Mouse (Mus musculus) cerebellum, adult 18-20 months (tissue): ENCODE results near the gene Phlda3.

Source experiments
- DNase-seq, 2 experiments: peaks; one replicate each; pipeline ENCODE4 v3.0.0; 2021

Phlda3 gene

DNA sequence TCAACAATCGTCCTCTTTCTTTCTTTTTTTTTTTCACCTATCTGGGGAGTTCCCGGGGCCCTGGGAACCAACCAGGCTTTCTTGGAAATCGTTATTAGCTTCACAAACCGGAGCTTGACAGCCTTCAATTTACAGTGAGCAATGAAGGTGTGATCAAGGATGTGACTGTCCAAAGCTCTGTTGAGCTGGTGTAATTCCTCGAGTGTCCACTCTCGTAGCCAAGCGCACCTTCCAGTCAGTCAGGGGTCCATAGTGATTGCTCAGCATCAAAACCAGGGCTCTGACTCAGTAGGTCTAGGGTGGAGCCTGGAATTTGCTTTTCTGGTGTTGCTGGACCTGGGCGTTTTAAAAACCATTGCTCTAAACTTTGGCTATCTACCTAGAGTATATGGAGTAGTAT is 5.7 kb upstream of the Phlda3 start:
- DNase-seq: no peak

DNA sequence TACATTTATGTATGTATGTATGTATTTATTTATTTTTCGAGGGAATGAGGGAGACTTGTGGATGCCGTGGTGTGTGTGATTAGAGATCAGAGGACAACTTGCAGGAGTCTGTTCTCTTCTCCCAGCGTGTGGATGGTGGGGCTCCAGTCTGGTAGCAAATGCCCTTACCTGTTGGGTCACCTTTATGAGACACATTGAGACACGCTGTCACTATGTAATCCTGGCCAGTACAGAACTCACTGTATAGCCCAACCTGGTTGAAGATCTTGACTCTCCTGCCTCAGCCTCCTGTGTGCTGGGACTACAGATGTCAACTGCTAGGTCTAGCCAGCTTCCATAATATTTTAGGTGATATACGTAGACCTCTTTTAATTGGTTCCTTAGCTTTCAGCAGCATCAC is 4.2 kb upstream of the Phlda3 start:
- DNase-seq: no peak

DNA sequence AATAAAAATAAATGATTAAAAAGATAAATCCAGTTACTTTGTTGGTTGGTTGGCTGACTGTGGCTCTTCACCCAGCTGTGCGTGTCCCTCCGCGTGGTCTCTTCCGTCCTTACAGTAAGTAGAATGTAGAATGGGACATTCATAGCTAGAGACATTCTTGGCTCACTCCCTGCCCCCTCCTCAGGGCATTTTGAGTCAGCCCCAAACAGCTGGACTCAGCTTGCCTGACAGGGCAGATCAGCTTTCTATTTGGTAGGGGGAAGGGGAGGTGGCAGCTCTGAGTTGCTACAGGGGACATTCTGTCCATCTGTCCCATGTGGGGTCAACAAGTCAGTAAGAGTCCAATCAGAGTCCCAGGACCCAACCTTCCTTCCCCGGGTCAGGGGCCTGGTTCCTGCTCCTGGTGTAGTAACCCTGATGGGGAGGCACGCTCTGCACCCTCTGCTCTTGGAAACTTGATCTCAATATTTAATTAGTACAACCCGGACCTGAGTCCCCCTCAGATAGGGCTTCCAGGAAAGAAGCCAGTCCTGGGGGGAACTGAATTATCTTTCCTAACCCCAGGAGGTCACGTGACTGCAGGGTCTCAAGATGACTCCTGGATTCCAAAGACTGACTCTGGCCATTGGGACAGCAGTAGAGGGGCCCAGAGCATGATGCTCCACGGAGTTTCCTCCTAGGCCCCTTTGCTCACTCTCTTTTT is 2.3 kb upstream of the Phlda3 start:
- DNase-seq: no peak

DNA sequence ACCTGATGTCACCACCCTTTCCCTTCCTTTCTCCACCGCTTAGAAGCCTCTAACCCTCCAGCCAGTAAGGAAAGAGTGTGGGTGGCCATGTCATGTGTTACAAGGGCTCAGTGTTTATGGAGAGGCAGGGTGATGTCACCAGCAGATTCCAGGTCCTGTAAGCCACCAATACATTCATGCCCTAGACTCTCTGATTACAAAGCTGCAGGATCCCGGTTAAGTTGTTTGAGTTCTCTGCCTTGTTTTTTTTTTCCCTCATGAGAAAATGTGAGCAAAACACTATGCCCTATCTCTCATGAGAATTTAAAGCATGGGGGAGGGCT is 1.8 kb upstream of the Phlda3 start:
- no peak for DNase-seq

DNA sequence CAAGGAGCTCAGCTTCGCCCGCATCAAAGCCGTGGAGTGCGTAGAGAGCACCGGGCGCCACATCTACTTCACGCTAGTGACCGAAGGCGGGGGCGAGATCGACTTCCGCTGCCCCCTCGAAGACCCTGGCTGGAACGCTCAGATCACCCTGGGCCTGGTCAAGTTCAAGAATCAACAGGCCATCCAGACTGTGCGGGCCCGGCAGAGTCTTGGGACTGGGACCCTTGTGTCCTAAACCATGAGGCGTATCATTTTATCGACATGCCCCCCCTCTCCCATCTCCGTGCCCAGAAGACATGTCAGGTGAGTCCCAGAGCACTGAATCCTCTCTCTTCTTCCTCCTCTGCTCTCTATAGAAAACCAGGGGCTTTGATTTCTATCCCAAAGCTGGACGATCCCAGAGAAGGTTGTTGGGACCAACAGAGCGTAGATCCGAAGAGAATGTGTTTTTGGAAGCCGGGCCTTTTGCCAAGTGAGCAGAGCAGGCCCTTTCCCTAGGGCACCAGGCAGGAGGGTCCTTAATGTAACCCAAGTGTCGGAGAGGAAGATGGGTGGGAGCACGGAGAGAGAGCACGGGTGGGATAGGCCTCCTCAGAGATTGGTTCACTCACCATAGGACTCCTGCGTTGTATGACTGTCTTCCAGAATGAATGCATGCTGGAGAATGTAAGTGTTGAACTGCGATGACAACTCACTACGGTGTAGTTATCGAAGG is 830 bp downstream of the Phlda3 start:
- no peak for DNase-seq

DNA sequence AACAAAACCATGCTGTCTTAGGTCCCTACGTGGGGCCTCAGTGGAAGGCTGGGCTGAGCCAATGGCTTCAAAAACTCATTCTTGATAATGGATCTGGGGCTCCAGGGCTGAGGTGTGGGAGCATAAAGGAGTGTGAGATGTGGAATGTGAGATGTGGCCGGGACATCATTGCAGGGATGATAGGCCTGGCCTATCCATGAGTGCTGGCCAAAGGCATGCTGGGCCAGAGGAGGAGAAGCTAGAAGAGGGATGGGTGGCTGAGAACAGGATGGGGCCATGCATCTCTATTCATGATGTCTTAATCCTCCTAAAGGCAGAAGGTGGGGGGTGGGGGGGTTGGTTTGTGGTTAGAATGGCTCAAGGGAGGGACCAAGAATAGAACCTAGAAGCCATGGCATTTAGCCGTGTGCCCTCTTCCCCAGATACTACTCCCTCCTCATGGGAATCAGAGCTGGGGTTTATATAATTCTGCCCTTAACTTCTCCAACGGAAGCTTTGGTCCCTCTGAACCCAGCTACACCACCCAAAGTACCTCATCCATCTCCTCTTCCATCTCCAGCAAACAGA is 1.5 kb downstream of the Phlda3 start:
- no peak for DNase-seq

DNA sequence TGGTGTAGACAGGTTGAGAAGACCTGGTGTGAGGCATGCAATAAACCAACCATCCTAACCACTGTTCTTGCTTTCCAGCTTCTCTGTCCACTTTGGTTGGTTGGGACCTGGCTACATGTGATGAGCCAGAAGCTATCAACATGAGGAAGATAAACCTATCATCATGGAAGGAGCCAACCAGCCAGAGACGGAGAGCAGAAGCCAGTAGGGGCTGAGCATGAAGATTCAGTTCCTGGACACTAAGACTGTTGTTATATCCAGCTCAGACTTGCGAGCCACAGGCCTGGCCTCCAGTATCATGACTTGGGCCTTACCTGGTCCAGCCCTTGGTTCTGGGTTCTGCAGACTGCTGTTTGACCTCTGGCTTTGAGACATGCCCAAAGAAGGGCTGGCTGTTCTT is 2.5 kb downstream of the Phlda3 start:
- DNase-seq: no peak

DNA sequence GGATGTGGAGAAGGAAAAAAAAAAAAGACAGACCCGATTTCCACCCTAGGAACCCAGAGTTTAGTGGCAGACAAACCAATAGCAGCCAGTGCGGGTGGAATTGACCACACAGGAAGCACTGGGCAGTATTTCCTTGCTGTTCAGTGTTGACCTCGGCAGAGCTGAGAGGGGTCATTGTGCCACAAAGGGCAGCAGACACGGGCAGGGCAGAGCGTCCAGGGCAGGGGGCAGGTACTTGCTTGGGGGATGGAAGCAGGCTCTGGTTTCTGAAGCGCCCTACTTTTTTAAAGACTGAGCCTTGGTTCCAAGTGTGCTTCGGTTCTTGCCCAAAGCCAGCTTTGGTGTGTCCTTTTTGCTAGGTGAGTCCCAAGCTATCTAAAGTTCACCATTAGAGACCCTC is 4.3 kb downstream of the Phlda3 start:
- DNase-seq: no peak

DNA sequence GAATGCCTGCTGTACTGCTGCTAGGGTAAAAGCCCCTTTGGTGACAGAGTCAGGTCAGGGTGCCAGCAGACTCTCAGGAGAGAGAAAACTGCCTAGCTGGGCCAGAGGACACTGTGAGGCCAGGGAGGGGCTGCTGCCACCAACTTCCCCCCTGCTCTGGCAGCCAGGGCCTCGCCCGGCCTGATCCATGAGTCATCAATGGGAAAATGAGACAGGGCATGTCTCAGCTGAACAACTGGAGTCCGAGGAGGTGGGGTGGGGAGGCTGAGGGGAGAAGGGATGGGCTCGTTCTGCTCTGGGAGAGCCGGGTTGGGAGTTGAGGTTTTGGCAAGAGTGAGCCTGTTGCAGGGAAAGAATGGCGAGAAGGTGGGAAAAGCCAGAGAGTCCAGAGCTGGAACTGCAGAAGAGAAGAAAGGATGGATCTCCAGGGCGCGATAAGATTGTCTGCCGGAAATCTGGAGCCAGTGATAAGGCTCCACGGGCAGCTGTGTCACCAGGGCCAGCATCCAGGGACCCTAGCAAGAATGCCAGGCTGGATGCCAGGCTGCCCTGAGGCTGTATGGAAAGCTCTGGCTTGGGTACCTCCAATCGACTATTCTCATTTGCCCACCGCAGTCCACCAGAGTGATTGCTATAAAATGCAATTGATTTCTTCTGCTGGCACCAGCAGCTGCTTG is 5.1 kb downstream of the Phlda3 start:
- DNase-seq: no peak

DNA sequence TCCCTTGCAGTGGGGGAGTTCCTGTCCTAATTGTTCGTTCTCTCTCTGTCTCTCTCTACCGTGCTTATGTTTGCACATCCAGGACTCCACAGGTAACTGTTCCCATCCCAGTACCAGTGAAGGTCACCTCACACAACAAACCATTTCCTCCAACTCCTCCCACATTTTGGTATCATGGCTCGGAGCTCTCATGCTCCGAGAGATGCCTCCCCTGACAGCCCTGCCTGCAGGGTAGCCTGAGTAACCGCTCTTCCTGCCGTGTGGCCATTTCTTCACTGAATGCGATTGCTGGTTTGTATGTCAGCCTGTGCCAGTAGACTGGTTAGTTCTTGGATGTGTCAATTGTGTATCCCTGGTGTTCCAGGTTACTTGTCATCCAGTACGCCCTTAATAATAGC is 5.7 kb downstream of the Phlda3 start:
- no peak for DNase-seq

DNA sequence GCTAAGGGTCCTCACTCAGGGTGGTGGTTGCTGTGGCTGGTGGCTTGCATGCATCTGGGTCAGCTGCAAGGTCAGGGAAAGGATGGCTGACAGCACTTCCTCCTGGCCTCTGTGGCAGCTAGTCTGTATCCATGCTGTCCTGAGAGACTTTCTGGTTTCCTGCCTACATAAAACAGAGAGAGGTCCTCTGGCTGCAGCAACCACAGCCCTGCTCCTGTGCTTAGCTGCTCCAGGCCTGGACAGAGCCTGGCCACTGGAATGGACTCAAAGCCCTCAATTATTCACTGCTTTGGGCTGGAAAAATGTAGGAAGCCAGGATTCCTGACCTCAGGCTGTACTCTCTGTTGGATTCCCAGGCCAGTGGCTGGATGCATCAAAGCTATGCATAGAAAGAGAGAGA is 10.7 kb downstream of the Phlda3 start:
- no peak for DNase-seq

DNA sequence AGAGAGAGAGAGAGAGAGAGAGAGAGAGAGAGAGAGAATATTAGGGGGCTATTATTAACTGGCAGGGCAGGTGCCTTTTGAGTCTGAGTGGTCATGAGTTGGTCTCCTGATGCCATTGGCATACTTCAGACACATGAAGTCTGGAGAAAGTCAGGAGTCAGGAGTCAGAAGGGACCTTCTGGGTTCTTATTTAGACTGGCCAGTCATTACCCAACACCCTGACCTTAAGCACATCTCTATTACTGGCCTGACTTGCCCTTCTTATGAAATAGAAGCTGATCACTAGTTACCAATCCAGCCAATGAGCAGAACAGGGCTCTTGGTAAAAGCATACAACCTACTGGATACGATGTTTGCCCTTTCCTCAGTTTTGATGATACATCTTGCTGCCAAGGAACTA is 11.1 kb downstream of the Phlda3 start:
- no peak for DNase-seq

DNA sequence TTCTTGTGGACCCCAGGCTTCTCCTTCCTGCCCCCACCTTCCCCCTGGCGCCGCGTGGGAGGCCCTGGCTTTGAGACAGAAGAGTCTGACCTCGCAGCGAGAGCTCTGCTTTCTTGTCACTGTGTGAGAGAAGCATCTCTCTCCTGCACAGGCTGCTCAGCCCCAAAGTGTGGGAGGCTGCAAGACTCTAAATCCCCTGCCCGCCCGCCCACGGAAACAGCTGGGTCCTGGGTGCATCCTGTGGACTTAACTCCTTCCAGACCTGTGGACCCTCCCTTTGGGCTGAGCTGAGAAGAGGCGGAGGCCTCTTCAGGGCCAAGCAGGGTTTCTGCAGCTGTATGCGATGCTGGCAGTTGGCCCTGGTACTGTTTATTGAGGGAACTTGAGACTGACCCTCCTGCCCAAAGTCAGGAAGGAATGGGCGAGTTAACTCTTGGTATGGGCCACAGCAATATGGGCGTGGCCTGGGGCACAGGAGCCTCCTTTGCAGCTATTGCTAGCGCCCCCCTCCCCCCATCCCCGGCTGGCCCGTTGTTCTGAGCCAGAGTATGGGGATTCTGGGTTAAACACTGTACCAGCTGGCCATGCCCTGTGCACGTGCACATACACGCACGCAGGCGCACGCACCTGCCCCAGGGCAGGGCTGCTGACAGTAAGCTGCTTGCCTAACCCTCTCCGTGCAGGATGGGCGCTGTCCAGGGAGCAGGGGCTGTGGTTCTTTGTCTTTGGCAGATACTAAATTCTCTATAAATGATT is 13.0 kb downstream of the Phlda3 start, which contains the start of gene Tnni1:
Gene Tnni1, plus strand, starts transcription at position 655 of the 756 bp plus-strand sequence.
- no peak for DNase-seq

DNA sequence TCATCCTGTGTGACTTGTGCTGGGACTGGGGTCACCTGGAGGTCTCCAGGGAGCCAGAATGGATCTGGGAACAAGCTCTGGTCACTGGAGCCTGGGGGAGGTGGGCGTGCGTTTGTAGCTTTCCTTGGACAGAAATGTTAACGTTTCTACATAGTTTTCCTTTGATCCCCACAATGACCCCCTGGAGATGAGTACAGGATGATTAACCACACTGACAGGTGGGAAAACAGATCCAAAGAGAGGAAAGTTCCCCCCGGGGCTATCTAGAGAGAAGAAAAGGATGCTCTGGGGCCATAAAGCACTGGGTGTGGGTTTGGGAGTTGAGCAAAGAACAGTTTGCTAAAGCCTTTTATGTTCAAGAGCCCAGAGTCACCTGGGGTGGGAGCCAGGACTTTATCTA is 14.7 kb downstream of the Phlda3 start:
- no peak for DNase-seq

DNA sequence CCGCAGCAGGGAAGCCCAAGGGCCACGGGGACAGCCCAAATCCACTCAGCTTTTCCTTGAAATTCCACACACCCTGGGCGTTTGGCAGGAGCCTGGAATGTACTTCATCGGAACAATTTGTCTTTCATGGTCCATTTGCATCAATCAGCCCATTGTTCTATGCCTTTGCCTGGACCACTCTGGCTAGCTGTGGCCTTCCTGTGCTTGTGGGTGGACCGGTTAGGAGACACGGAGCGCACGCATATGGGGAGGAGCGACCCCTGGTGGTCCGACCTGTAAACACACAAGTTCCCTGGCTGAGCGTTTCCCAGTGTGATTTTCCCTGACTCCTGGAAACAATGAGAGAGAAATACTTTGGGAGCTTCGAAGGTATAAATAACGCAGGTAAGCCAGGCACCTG is 15.3 kb downstream of the Phlda3 start:
- peak; percentile 43 to 57 for DNase-seq

DNA sequence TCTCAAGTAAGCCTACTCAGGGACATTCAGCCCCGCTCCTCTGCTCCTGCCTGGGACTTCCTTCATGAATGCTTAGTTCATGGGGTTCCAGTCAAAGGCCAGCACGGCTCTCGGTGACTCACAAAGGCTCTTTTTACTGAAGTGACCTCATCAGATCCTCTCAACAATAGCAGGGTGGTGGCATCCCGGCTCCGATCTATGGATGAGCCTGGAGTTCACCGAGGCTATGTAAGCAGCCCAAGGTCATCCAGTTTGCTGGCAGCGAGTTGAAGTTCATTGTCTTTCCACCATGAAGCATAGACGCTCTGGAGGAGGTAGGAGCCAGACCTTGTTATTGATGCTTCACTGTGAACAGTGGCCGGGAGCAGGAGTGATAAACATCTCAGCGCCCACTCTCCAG is 16.9 kb downstream of the Phlda3 start:
- DNase-seq: no peak

DNA sequence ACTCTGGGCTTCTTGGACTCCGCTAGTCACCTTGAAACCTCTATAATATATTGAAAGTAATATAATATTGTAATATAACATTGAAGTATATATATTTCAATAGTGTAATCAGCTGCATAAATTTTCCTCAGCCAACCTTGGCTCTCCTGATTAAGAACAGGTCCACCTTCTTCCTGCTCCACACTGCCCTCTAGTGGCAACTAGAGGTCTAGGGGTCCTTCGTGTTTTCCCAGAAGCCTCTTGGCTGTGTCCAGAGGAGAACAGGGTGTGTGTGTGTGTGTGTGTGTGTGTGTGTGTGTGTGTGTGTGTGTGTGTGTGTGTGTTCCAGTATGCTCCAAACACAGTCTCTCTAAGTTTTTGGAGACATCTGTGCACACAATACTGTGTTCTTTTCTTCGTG is 21.9 kb downstream of the Phlda3 start:
- DNase-seq: peak; percentile 32 to 49

DNA sequence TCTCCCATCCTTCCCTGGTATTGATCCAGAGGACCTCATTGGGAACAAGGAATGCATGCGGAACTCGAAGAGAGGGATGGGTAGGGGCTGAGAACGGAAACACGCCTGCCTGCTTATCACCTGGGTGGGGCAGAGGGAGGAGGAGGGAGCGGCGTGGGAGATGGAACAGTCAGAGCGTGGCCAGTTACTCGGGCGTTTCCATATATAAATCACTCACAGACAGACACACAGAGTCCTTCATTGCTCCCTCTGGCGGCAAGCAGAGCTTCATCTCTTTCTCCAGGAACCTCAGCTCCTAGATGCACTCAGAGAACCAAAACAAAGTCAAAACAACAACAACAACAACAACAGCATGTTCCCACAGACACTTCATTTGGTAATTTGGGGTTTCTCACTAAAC is 22.8 kb downstream of the Phlda3 start:
- DNase-seq: no peak

DNA sequence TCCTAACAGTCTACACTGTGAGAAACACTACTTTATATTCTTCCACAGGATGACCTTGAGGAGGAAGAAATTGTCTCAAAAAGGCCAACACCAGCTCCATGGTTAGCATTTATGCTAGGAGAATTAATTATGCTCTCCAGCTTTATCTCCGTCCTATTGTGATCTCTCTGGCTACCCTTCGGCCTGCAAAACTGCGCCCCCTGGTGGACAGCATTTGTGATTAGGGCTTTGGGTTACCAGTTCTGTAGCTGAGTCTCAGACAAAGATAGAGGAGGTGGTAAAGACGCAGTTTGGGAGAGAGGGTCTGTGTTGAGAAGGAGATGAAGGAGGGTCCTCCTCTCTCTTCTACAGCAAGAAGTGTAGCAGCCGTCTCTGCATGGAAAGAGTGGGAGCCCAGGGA is 23.9 kb downstream of the Phlda3 start:
- DNase-seq: peak; percentile 50 to 62

DNA sequence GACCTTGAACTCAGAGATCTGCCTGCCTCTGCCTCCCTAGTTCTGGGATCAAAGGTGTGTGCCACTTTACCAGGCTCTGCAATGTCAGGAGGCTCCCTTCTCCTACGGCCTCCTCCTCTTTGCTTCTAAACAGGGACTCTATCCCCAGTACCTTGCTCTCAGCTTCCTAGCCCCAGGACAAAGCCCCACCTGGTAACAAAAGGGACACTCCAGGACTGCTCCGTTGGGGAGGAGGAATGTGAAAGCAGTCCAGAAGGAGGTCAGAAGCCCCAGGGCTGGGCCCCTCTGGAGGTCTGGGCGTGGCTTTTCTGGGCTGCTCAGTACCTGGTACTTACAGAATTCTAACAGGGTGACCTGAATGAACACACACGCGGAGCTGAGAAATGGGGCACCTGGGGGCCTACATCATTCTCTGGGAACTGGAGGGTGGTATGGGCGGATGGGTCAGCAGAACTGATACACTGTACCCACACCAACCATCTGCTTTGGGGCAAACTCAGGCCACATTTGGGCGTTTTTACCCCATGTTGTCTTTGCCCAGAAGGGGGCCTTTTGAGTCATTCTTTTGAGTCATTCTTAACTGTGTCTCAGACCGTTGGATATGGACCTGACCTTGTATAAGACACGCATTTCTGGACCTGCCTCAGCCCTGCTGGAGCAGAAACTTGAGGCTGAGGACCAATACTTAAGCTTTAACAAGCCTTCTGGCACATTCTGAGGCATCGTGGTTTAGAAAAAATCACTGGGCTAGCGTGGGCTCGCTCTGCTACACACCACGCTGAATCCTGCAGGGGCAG is 26.4 kb downstream of the Phlda3 start:
- no peak for DNase-seq

DNA sequence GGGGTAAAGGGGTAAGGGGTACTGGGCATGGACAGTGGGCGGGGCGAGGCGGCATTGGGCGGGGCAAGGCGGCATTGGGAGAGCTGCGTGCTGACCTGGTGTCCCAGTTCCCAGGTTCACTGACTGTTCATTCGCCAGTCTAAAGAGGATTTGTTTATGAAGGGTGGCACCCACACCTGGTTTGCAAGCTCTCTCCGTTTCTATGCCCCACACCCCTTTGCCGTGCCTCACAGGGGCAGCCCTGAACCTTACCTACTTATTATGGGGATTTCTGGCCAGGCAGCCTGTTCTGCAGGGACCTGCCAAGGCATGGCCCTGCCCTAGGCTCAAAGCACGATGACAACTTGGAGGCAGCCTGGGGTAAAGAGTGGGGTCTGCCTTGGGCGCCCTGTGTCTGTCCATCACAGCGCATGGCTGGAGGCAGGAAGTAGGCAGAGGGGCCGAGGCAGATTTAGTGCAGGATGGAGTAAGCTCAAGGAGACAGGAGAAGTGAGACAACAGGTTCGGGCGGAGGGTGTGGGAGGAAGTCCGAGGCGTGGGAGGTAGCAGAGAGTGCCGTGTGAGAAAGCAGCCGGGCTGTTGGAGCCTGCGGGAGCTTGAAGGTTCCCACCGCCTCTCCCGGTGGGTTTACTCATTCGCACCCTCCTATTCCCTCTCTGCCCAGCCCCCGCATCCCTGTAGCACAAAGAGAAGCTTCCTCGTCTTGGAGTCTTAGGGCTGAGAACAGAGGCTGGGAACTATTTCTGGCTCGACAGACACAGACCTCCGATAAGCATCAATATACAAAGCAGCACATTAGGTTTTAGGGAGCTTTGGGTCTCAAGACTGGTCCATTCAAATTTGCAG is 27.7 kb downstream of the Phlda3 start:
- DNase-seq: no peak
